Mouse (Mus musculus): Measurements from ENCODE around the gene Tnfsf11. TPM values are rescaled to one million over a fixed set of nuclear protein-coding genes. Genes with fewer than 3 reads are reported as not detected.

Gene Tnfsf11
- polyA plus RNA-seq (2016; fragmentation: Nextera tagmentation; extraction: Ambion mirVana): 0.10 and 0.16 TPM in 2 replicates

DNA sequence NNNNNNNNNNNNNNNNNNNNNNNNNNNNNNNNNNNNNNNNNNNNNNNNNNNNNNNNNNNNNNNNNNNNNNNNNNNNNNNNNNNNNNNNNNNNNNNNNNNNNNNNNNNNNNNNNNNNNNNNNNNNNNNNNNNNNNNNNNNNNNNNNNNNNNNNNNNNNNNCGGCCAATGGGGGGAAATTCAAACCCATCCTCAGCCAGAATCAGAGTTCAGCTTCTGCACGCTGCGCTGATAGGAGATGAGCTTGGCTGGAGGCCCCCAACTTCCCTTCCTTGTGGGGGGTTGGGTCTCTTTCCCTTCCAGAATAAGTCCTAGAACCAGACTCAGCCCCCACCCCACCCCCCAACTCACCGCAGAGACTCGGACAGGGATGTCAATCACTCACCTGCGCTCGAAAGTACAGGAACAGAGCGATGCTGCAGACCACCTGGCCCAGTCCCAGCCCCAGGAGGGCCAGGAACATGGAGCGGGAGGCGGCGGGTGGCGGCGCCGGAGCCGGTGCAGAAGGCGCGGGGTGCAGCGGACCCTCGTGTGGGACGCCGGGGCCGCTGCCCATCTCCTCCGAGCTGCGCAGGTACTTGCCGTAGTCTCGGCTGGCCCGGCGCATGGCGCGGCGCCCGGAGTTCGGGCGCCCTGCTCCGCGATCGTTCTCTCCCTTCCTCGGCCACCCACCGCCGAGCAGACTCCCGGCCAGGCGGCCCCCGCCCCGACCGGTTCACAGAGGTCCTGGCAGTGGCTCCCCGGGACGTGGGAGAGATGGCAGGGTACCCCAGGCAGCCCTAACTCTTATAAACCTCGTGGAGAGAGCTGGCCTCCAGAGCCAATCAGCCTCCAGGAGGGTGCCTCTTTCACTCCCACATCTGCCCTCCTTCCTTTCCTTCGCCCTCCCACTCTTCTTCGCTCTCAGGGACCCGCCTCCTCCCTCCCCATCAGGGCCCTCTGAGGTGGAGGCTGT is at the start of gene Tnfsf11:
Gene Tnfsf11 (minus strand): TSS at position 758 of the 952 bp plus-strand sequence.
- peak within 1 kb of the TSS; percentile 69 for H3K4me3 ChIP-seq
- peaks cover 40% of the 10 kb centered on the region for H3K27me3 ChIP-seq (ENCODE audit: insufficient read depth, poor library complexity, severe bottlenecking)
- 3% methylated on average over 51 of the region's 51 CpGs for WGBS
- H3K4me1 ChIP-seq: peaks cover 9% of the 10 kb centered on the region
- H3K36me3 ChIP-seq: no peaks in the 10 kb centered on the region
- DNase-seq (ENCODE audit: low spot score): no peak
- peak within 1 kb of the TSS; percentile 52; the same call in 1 of the 2 replicates for H3K27ac ChIP-seq
- no peaks in the 10 kb centered on the region for H3K9me3 ChIP-seq

DNA sequence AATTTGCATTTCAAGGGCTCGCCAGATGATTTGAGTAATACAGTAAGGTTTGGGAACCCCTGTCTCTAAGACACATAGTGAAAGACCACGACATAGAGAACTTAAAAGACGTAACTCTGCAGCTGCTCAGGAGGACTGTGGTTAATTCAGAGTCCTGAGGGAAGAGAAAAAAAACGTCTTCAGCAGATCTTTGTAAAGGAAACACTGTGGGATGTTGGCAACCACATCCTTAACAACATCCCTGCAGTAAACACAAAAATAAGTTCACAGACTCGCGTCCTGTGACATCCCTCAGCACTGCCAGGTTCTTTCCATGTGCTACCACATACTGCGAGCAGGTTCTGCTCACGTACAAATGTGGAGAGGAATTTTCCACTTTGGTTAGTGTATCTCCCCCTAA is 48.9 kb upstream of the Tnfsf11 start:
- H3K4me3 ChIP-seq: no peak overlapping the region
- no peaks in the 10 kb centered on the region for H3K36me3 ChIP-seq
- WGBS: 63% methylated on average over 8 of the region's 8 CpGs
- no peak for DNase-seq (ENCODE audit: low spot score)
- H3K4me1 ChIP-seq: no peaks in the 10 kb centered on the region
- H3K27me3 ChIP-seq (ENCODE audit: insufficient read depth, poor library complexity, severe bottlenecking): no peaks in the 10 kb centered on the region
- H3K9me3 ChIP-seq: no peaks in the 10 kb centered on the region
- H3K27ac ChIP-seq: no peak overlapping the region

DNA sequence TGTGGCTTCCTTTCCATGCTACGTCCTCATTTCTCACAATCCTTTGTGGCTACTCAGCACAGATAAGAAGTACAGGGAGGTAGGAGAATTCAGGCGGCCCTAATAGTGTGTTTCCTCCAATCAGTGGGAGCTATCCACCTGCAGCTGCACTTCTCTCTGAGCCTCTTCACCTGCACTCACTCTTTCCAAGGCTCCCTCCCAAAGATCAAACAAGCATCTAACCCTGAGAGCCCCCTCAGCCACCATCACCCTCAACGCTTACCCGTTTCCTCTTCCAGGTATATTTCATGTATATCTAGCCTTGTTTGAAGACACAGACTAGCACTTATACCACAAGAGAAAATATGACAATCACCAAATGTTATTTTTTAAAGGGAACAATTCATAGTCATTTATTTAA is 47.5 kb upstream of the Tnfsf11 start:
- Histone ChIP-seq H3K9me3 (no peaks in the 10 kb centered on the region), H3K36me3 (no peaks in the 10 kb centered on the region), H3K4me1 (no peaks in the 10 kb centered on the region), H3K27ac (no peak overlapping the region), H3K27me3 (ENCODE audit: insufficient read depth, poor library complexity, severe bottlenecking) (no peaks in the 10 kb centered on the region), H3K4me3 (no peak overlapping the region)
- 57% methylated on average over 4 of the region's 4 CpGs for WGBS
- no peak for DNase-seq (ENCODE audit: low spot score)

DNA sequence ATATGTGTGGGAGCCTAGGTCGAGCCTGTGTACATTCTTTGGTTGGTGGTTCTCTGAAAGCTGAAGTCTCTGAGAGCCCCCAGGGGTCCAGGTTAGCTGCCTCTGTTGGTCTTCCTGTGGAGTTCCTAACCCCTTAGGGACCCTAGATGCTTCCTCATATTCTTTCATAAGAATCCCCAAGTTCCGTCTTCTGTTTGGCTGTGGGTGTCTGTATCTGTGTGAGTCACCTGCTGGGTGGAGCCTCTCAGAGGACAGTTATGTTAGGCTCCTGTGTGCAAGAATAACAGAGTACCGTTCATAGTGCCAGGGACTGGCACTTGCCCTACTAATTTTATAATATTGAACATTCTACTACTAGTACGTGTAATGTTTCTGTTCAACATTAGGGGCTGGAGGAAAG is 45.0 kb upstream of the Tnfsf11 start:
- H3K27ac ChIP-seq: no peak overlapping the region
- H3K27me3 ChIP-seq (ENCODE audit: insufficient read depth, poor library complexity, severe bottlenecking): no peaks in the 10 kb centered on the region
- no peaks in the 10 kb centered on the region for H3K4me1 ChIP-seq
- no peak overlapping the region for H3K4me3 ChIP-seq
- no peak for DNase-seq (ENCODE audit: low spot score)
- no peaks in the 10 kb centered on the region for H3K36me3 ChIP-seq
- no peaks in the 10 kb centered on the region for H3K9me3 ChIP-seq
- WGBS: 72% methylated on average over 4 of the region's 4 CpGs

DNA sequence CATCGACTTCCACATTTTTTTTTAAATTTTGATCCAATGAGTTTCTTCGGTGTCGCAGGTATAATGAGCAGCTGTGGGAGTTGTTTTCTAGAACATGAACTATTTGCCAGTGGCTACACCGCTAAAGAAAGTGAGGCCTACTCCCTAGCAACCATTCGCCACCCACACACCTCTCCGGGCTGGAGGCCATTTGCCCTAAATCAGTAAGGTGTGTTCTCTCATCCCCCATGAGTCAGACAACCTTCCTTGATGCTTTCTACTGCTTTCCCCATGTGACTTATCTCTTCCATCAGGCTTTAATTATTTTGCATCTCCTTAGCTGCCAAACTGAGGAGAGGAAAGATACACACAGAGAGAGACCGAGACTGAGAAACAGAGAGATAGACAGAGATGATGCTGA is 43.7 kb upstream of the Tnfsf11 start:
- no peak overlapping the region for H3K27ac ChIP-seq
- WGBS: 82% methylated on average over 7 of the region's 7 CpGs
- no peak overlapping the region for H3K4me3 ChIP-seq

DNA sequence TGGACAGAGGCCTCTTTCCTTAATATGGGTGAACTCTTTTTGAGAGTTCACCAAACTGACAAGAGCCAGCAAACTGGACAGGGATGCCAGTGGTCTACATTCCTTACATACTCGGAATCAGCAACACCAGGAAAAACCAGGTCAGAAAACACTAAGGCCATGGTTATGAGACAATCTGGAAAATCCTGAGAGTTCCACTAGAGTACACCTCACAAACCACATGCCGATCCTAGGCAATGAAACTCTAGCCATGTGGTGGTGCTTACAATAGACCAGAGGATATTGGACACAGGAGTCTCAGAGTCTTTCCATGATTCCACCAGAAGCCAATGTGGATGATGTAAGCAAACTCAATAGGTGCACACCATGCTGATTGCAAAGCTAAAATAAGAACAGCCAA is 39.9 kb upstream of the Tnfsf11 start:
- Histone ChIP-seq H3K4me3 (no peak overlapping the region), H3K27me3 (ENCODE audit: insufficient read depth, poor library complexity, severe bottlenecking) (no peaks in the 10 kb centered on the region), H3K4me1 (no peaks in the 10 kb centered on the region; the same call in 1 of the 2 replicates), H3K36me3 (no peaks in the 10 kb centered on the region), H3K9me3 (no peaks in the 10 kb centered on the region), H3K27ac (no peak overlapping the region)
- no peak for DNase-seq (ENCODE audit: low spot score)
- 75% methylated on average over 2 of the region's 2 CpGs for WGBS

More for the DNA sequence above, 43.7 kb upstream of the Tnfsf11 start:
- DNase-seq (ENCODE audit: low spot score): no peak
- no peaks in the 10 kb centered on the region for H3K9me3 ChIP-seq
- no peaks in the 10 kb centered on the region for H3K27me3 ChIP-seq (ENCODE audit: insufficient read depth, poor library complexity, severe bottlenecking)
- no peaks in the 10 kb centered on the region for H3K36me3 ChIP-seq
- H3K4me1 ChIP-seq: no peaks in the 10 kb centered on the region; the same call in 1 of the 2 replicates

DNA sequence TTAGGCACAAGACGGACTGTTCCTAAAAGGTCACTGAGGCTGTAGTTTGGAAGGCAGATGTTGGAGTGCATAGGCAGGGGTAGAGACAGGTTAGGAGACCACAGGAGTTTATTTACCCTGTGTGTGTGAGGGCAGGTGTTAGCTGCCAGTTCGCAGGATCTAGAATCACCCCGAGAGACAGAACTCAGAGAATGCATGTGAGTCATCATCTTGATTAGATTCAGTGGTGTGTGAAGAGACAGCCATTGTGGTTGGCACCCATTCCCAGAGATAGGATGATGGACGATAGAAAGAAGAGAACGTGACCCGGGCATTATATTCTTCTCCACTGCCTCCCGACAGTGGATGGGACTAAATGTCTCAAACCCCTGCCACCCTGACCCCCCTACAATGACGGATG is 35.2 kb upstream of the Tnfsf11 start:
- H3K4me1 ChIP-seq: no peaks in the 10 kb centered on the region; the same call in 1 of the 2 replicates
- no peaks in the 10 kb centered on the region for H3K36me3 ChIP-seq
- H3K27me3 ChIP-seq (ENCODE audit: insufficient read depth, poor library complexity, severe bottlenecking): no peaks in the 10 kb centered on the region
- no peak overlapping the region for H3K4me3 ChIP-seq
- H3K27ac ChIP-seq: no peak overlapping the region
- DNase-seq (ENCODE audit: low spot score): peak; percentile 46
- 68% methylated on average over 8 of the region's 8 CpGs for WGBS
- no peaks in the 10 kb centered on the region for H3K9me3 ChIP-seq

DNA sequence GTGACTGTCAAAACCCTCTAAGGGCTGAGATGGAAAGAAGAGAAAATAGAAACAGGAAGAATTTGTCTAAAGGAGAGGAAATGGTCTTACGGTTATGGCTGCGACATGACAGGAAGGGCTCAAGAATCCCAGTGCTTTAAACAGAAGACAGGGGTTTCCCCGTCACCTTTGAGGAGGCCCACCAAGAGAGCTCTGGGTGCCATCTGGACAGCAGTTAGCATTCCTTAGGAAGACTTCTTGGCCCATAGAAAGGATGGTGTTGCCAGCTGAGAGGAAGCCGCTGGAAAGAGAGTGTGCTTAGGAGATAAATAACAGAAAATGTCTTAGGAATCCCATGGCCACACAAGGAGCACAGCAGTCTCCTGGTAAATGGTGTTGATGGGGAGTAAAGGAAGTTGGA is 34.3 kb upstream of the Tnfsf11 start:
- H3K27ac ChIP-seq: no peak overlapping the region
- no peaks in the 10 kb centered on the region for H3K9me3 ChIP-seq
- peak; percentile 52 for DNase-seq (ENCODE audit: low spot score)
- H3K27me3 ChIP-seq (ENCODE audit: insufficient read depth, poor library complexity, severe bottlenecking): no peaks in the 10 kb centered on the region
- 71% methylated on average over 4 of the region's 4 CpGs for WGBS
- no peaks in the 10 kb centered on the region for H3K4me1 ChIP-seq
- H3K36me3 ChIP-seq: no peaks in the 10 kb centered on the region
- H3K4me3 ChIP-seq: no peak overlapping the region

DNA sequence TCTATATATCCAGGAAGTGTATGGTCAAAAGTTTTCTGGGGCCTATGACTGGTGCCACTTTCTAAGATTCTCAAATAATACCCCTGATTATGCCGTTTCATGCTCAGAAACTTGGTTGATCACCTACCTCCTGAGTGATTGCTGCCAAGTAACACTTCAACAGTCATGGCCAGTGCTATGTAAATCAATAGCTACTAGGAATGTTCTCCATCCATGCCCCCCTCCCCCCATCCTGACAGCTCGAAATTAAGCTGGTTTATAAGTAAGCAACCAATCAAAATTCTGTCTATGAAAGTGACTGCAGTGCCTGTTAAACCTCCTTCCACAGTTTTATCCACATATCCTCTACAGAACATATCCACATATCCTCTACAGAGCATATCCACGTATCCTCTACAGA is 25.5 kb upstream of the Tnfsf11 start:
- no peak for DNase-seq (ENCODE audit: low spot score)
- H3K27me3 ChIP-seq (ENCODE audit: insufficient read depth, poor library complexity, severe bottlenecking): no peaks in the 10 kb centered on the region
- WGBS: 81% methylated on average over 3 of the region's 3 CpGs
- H3K36me3 ChIP-seq: no peaks in the 10 kb centered on the region
- peaks cover 14% of the 10 kb centered on the region for H3K4me1 ChIP-seq
- no peaks in the 10 kb centered on the region for H3K9me3 ChIP-seq
- no peak overlapping the region for H3K27ac ChIP-seq
- no peak overlapping the region for H3K4me3 ChIP-seq

DNA sequence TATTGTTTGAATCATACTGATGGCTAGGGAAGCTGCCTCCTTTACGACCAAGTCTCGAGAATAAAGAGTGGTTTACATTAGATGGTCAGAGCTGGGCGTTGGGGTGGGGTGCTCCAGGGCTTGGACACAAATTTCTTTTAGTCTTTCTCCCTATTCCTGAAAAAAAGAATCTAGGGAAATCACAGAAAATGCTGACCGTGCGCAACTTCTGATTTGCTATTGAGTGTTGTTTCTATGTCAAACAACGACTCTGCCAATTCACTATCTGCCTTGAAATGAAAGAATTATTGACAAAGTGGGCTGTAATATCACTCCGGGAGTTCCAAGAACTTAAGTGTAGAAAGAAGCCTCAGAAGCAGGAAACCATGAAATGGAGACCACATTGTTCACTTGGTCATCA is 23.5 kb upstream of the Tnfsf11 start:
- H3K9me3 ChIP-seq: no peaks in the 10 kb centered on the region
- H3K27ac ChIP-seq: peak overlapping the region; percentile 62; the same call in 1 of the 2 replicates
- 82% methylated on average over 7 of the region's 7 CpGs for WGBS
- H3K36me3 ChIP-seq: no peaks in the 10 kb centered on the region
- no peaks in the 10 kb centered on the region for H3K27me3 ChIP-seq (ENCODE audit: insufficient read depth, poor library complexity, severe bottlenecking)
- no peak for DNase-seq (ENCODE audit: low spot score)
- H3K4me1 ChIP-seq: peaks cover 14% of the 10 kb centered on the region
- H3K4me3 ChIP-seq: no peak overlapping the region

DNA sequence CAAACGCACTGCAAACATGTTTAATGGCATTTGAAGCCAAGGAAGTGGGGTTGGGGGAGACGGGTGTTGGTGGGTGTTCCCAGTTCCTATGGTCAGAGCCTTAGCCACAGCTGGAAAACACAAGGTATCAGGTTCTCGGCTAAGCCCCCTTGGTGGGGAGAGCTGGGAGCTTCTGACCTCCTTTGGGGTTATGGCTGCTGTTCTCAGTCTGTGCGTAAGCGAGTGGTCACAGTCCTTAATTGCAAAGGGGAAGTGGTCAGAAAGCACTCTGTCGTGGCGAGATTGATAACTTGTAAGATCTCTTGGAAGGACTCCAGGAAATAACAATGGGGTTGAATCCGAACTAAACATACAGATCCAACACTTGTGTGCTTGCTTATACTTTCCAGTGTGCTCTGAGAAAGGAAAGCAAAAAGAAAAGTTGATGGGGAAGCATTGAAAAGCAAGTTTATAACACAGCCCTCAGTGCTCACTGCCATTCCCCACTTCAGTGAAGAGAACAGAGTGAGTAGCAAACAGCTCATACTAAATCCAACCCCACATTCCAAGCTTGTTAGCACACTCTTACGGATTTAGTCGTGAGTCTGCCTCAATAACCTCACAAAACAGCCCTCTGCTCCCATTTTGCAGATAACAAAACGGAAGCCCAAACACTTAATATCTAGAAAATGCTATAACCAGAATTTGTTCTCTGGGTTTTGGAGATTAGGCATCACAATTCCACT is 22.9 kb upstream of the Tnfsf11 start:
- peak overlapping the region; percentile 62 for H3K27ac ChIP-seq
- 32% methylated on average over 11 of the region's 11 CpGs for WGBS

DNA sequence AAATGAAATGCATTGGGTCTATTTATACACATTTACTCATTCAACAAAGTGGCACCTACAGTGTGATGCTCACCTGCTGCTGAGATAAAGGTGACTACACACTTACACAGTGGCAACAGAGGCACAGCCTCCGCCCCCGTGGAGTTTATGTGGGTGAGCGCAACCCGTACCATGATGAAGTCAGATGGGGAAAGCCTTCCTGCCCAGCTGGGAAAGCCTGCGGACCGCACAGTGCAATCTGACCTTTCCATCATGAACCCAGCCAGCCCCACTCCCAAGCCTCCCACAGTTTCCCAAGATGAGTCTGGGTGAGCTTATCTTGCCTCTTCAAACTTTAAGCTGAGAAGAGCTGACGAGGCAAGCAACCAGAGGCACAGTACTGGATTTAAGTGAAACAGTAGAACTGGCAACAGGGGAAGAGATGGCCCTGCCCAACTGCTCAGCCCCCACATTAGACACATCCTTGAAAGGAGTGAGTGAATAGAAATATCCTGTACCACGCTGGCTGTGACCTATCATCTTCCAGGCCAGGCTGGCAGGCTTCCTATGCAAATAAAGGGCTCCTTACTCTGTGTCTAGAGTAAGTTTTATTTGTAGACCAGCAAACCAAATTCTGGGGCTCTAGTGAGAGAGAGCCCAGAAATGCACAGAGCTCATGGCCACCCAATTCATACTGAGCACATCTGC is 22.1 kb upstream of the Tnfsf11 start:
- Histone ChIP-seq H3K4me1 (peaks cover 14% of the 10 kb centered on the region), H3K9me3 (no peaks in the 10 kb centered on the region), H3K4me3 (no peak overlapping the region), H3K27ac (peak overlapping the region; percentile 62; the same call in 1 of the 2 replicates), H3K36me3 (no peaks in the 10 kb centered on the region), H3K27me3 (ENCODE audit: insufficient read depth, poor library complexity, severe bottlenecking) (no peaks in the 10 kb centered on the region)
- DNase-seq (ENCODE audit: low spot score): no peak
- 54% methylated on average over 8 of the region's 8 CpGs for WGBS

More for the DNA sequence above, 22.9 kb upstream of the Tnfsf11 start:
- no peak for DNase-seq (ENCODE audit: low spot score)
- no peaks in the 10 kb centered on the region for H3K27me3 ChIP-seq (ENCODE audit: insufficient read depth, poor library complexity, severe bottlenecking)
- H3K4me3 ChIP-seq: no peak overlapping the region
- H3K4me1 ChIP-seq: peaks cover 14% of the 10 kb centered on the region
- H3K9me3 ChIP-seq: no peaks in the 10 kb centered on the region
- no peaks in the 10 kb centered on the region for H3K36me3 ChIP-seq

Data from heart, embryonic 10.5 days (tissue).